Mouse (Mus musculus): Measurements from ENCODE around the gene Sgcg. TPM values are rescaled to one million over a fixed set of nuclear protein-coding genes. Genes with fewer than 3 reads are reported as not detected.

The Sgcg gene
- 1.8 and 5.6 TPM in 2 replicates for polyA plus RNA-seq (2012; rRNA removed)

DNA sequence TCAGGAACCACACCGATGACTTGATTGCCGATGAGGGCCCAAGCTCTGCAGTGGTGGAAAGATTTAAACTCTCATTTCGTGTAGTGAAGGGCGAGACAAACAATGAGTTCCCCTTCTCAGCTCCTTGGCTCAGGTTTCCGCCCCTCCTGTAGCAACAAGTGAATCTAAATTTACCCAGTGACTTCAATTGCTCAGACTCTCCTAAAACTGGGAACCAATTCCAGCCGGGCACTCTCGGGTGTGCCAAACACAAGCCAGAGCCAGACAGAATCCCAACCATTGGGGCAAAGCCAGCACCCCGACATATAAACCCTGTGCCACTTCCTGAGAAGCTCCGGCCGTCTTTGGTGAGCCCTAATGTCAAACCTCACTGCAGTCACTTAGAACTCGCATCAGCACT lies at the start of gene Sgcg:
Sgcg (minus strand) TSS at position 139 of the 400 bp plus-strand sequence.
- WGBS, result 26% methylated on average over 11 of the region's 11 CpGs
- DNase-seq, result no peak
- no peak for TF ChIP-seq CTCF (IDR thresholded peaks at IDR 0.05; ENCODE audit: insufficient read depth, low read length)
- TF ChIP-seq POLR2A (IDR thresholded peaks at IDR 0.05; ENCODE audit: borderline replicate concordance, extremely low read depth, low read depth, low read length), result no peak
- Histone ChIP-seq H3K4me1 (ENCODE audit: control insufficient read depth, insufficient read depth, low read length) (no peaks in the 10 kb centered on the region), H3K4me3 (replicated peaks; ENCODE audit: extremely low read depth, low read depth, low read length) (no peak within 1 kb of the TSS)

- TF ChIP-seq CTCF (IDR thresholded peaks at IDR 0.05; ENCODE audit: insufficient read depth, low read length) (no peak), POLR2A (IDR thresholded peaks at IDR 0.05; ENCODE audit: borderline replicate concordance, extremely low read depth, low read depth, low read length) (no peak)
- DNase-seq, result no peak
- H3K4me1 ChIP-seq (ENCODE audit: control insufficient read depth, insufficient read depth, low read length), result no peaks in the 10 kb centered on the region
- 61% methylated on average over 4 of the region's 4 CpGs for WGBS
- H3K4me3 ChIP-seq (replicated peaks; ENCODE audit: extremely low read depth, low read depth, low read length), result no peak overlapping the region
Observed at GRCm38 (mm10) chr14:61303969-61304609, 45.8 kb upstream of the Sgcg start.

DNA sequence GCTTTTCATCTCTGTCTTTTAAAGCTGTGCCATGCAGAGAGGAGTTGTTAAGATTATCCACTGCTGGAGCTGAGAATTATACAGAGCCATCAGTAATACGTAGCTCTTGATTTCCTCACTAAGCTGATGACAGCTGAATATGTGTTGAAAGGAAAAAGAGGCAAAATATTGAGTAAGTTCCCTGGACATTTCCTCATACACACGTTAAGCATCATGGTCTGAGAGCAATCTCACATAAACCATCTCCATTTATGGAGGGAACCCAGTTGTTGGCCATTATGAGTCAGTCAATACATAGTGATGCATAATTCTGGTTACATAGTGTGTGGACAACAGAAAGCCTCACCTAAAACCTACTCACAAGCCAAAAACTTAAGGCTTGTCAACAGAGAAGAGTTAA lies 44.1 kb upstream of the Sgcg start:
- TF ChIP-seq CTCF (IDR thresholded peaks at IDR 0.05; ENCODE audit: insufficient read depth, low read length), result no peak
- TF ChIP-seq POLR2A (IDR thresholded peaks at IDR 0.05; ENCODE audit: borderline replicate concordance, extremely low read depth, low read depth, low read length), result no peak
- no peak overlapping the region for H3K4me3 ChIP-seq (replicated peaks; ENCODE audit: extremely low read depth, low read depth, low read length)
- H3K4me1 ChIP-seq (ENCODE audit: control insufficient read depth, insufficient read depth, low read length), result no peaks in the 10 kb centered on the region
- 62% methylated on average over 2 of the region's 2 CpGs for WGBS
- DNase-seq, result no peak

DNA sequence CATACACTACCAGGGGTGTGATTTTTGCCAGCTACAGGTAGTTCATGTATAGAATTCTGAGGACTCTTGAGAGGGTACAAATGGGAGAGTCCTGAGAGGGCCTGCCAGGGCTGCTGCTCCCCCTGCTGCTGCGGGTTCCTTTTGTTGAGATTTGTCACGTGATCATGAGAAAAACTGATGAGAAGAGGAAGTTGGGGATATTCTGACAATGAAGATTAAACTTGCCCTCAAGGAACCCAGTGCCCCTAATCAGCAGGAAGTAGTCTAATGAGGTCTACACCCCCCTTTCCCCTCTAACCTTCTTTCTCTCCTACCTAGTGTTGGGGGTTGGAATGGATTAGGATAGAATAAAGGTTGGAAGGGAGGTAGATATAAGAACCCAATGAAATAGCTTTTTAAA lies 43.0 kb upstream of the Sgcg start:
- no peak for DNase-seq
- H3K4me1 ChIP-seq (ENCODE audit: control insufficient read depth, insufficient read depth, low read length), result no peaks in the 10 kb centered on the region
- no peak for TF ChIP-seq POLR2A (IDR thresholded peaks at IDR 0.05; ENCODE audit: borderline replicate concordance, extremely low read depth, low read depth, low read length)
- no peak for TF ChIP-seq CTCF (IDR thresholded peaks at IDR 0.05; ENCODE audit: insufficient read depth, low read length)
- 30% methylated on average over 2 of the region's 2 CpGs for WGBS
- no peak overlapping the region for H3K4me3 ChIP-seq (replicated peaks; ENCODE audit: extremely low read depth, low read depth, low read length)

DNA sequence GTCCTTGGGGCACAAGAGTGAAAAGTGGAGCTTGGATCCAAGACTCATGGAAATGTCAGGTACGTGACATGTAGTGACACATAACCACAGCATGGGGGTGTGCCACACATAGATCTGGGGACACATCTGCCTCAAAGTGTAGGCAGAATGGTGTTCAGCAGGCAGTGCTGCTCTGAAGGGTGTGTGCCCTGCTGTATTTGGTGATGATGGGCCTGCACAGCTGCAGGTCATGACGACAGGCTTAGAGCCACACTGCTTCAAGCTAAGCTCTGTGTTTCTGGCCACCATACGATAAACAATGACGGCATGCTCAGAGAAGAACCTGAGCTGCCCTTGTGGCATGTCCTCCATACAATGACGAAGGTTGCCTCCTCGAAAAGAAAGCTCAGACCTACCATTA lies 41.5 kb upstream of the Sgcg start:
- no peak for TF ChIP-seq POLR2A (IDR thresholded peaks at IDR 0.05; ENCODE audit: borderline replicate concordance, extremely low read depth, low read depth, low read length)
- no peak for TF ChIP-seq CTCF (IDR thresholded peaks at IDR 0.05; ENCODE audit: insufficient read depth, low read length)
- DNase-seq, result no peak
- Histone ChIP-seq H3K4me1 (ENCODE audit: control insufficient read depth, insufficient read depth, low read length) (no peaks in the 10 kb centered on the region), H3K4me3 (replicated peaks; ENCODE audit: extremely low read depth, low read depth, low read length) (no peak overlapping the region)
- 88% methylated on average over 6 of the region's 6 CpGs for WGBS

- 11% methylated on average over 6 of the region's 6 CpGs for WGBS
- peak; percentile 37; the same call in 1 of the 2 replicates for TF ChIP-seq CTCF (IDR thresholded peaks at IDR 0.05; ENCODE audit: insufficient read depth, low read length)
- no peak for TF ChIP-seq POLR2A (IDR thresholded peaks at IDR 0.05; ENCODE audit: borderline replicate concordance, extremely low read depth, low read depth, low read length)
- Histone ChIP-seq H3K4me3 (replicated peaks; ENCODE audit: extremely low read depth, low read depth, low read length) (no peak overlapping the region), H3K4me1 (ENCODE audit: control insufficient read depth, insufficient read depth, low read length) (no peaks in the 10 kb centered on the region)
- peak; percentile 29 for DNase-seq
Observed at GRCm38 (mm10) chr14:61294738-61295079, 36.4 kb upstream of the Sgcg start.

DNA sequence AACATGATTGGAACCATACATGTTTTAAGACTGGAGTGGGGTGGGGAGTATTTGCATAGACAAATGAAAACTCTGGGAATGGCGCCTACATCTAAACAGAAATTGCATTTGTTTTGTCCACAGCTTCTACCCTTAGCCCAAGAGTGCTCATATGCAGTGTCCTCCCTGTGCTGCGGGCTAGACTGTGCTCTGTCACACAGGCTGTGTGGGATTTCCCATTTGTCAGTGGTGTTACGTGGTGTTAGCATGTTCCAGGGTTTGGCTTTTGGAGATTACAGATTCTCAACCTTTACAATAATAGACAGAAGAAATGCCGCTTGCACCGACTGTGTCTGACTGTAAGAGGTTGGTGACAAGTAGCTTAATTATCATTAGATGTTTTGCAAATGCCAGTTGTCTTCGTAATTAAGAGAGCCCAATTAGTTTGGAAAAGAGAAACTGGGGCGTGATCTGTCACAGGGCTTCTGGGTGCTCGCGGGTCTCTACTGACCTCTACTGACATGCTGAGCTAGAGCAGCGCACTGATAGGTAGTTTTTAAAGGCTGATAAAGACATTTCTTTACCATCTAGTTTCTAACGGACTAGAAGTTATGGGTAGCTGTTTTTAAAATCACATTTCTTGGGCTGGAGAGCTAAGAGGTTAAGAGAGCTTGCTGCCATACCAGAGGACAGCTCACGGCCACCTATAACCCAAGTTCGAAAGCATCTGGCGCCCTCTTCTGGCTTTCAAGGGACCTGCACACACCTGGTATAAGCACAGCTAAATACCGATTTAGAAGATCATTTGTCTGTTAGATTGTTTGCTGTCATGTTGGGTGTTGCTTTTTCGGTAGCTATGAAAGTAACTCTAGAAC lies 35.8 kb upstream of the Sgcg start:
- peak; percentile 68 for TF ChIP-seq CTCF (IDR thresholded peaks at IDR 0.05; ENCODE audit: insufficient read depth, low read length)
- no peak for TF ChIP-seq POLR2A (IDR thresholded peaks at IDR 0.05; ENCODE audit: borderline replicate concordance, extremely low read depth, low read depth, low read length)
- H3K4me1 ChIP-seq (ENCODE audit: control insufficient read depth, insufficient read depth, low read length), result no peaks in the 10 kb centered on the region
- H3K4me3 ChIP-seq (replicated peaks; ENCODE audit: extremely low read depth, low read depth, low read length), result no peak overlapping the region
- DNase-seq, result peak; percentile 48
- 48% methylated on average over 16 of the region's 16 CpGs for WGBS

GRCm38 (mm10) chr14:61290664-61291063 lies 32.4 kb upstream of the Sgcg start:
- Histone ChIP-seq H3K4me3 (replicated peaks; ENCODE audit: extremely low read depth, low read depth, low read length) (no peak overlapping the region), H3K4me1 (ENCODE audit: control insufficient read depth, insufficient read depth, low read length) (no peaks in the 10 kb centered on the region)
- TF ChIP-seq CTCF (IDR thresholded peaks at IDR 0.05; ENCODE audit: insufficient read depth, low read length) (no peak), POLR2A (IDR thresholded peaks at IDR 0.05; ENCODE audit: borderline replicate concordance, extremely low read depth, low read depth, low read length) (no peak)
- 31% methylated on average over 3 of the region's 3 CpGs for WGBS
- no peak for DNase-seq

- TF ChIP-seq CTCF (IDR thresholded peaks at IDR 0.05; ENCODE audit: insufficient read depth, low read length), result no peak
- TF ChIP-seq POLR2A (IDR thresholded peaks at IDR 0.05; ENCODE audit: borderline replicate concordance, extremely low read depth, low read depth, low read length), result no peak
- H3K4me3 ChIP-seq (replicated peaks; ENCODE audit: extremely low read depth, low read depth, low read length), result no peak overlapping the region
- DNase-seq, result no peak
- H3K4me1 ChIP-seq (ENCODE audit: control insufficient read depth, insufficient read depth, low read length), result no peaks in the 10 kb centered on the region
- 51% methylated on average over 19 of the region's 19 CpGs for WGBS
Observed at GRCm38 (mm10) chr14:61288606-61289286, 30.5 kb upstream of the Sgcg start.
